Mouse (Mus musculus) embryonic fibroblast, embryonic 13.5 days (primary cell): ENCODE results near the gene Fuz. TPM values are rescaled to one million over a fixed set of nuclear protein-coding genes. Genes with fewer than 3 reads are reported as not detected.

Experiments used
- H3K27ac ChIP-seq: 2 replicates; pipeline ENCODE4 v1.5.1; 2012; ENCODE audit warnings: low read length, control low read depth, inconsistent platforms; ENCODE audit not compliant: insufficient read depth
- H3K4me1 ChIP-seq: 2 replicates; pipeline ENCODE4 v1.6.1; 2011; ENCODE audit warnings: low read length; ENCODE audit not compliant: control insufficient read depth, insufficient read depth
- H3K4me3 ChIP-seq: 2 replicates; pipeline ENCODE4 v1.5.1; 2011; ENCODE audit warnings: mild to moderate bottlenecking, control low read depth, low read length; ENCODE audit not compliant: insufficient read depth
- CTCF ChIP-seq: IDR thresholded peaks from 2 replicates; pipeline ENCODE4 v1.5.1; 2011; ENCODE audit warnings: mild to moderate bottlenecking, control low read depth, low read length, moderate library complexity, borderline replicate concordance; ENCODE audit not compliant: insufficient read depth
- POLR2A ChIP-seq: IDR thresholded peaks from 2 replicates; pipeline ENCODE4 v1.6.1; 2011; ENCODE audit warnings: low read depth, mild to moderate bottlenecking, control low read depth, low read length, moderate library complexity
- polyA plus RNA-seq: library from polyadenylated mRNA; stranded (reverse); fragments of >200 nt; gene quantifications from 2 replicates; pipeline ENCODE4 v1.2.4, GENCODE M21; 2011; ENCODE audit warnings: low read depth; ENCODE audit not compliant: missing spikeins, insufficient read length

Fuz gene
- polyA plus RNA-seq, 1 experiment: 11.1 TPM

GRCm38 (mm10) chr7:44922530-44922929 lies 26.7 kb downstream of the Fuz start:
- Histone ChIP-seq H3K4me3 (no peak overlapping the region), H3K4me1 (no peaks in the 10 kb centered on the region; the same call in 1 of the 2 replicates), H3K27ac (no peak overlapping the region)
- TF ChIP-seq CTCF: no peak
- no peak for TF ChIP-seq POLR2A

GRCm38 (mm10) chr7:44925468-44925867 lies 29.6 kb downstream of the Fuz start:
- H3K27ac ChIP-seq: no peak overlapping the region
- no peak overlapping the region for H3K4me3 ChIP-seq
- TF ChIP-seq POLR2A: no peak
- peak; percentile 42; the same call in 1 of the 2 replicates for TF ChIP-seq CTCF
- H3K4me1 ChIP-seq: 0 out of 2 replicates have a peak, but pooled peaks cover 3% of the 10 kb centered on the region

GRCm38 (mm10) chr7:44928570-44928969 lies 32.7 kb downstream of the Fuz start:
- H3K27ac ChIP-seq: no peak overlapping the region
- peak overlapping the region; percentile 79 for H3K4me3 ChIP-seq
- 0 out of 2 replicates have a peak, but pooled peaks cover 5% of the 10 kb centered on the region for H3K4me1 ChIP-seq
- TF ChIP-seq CTCF (no peak), POLR2A (no peak)

- H3K4me1 ChIP-seq: 0 out of 2 replicates have a peak, but pooled peaks cover 5% of the 10 kb centered on the region
- peak within 1 kb of the TSS; percentile 79 for H3K4me3 ChIP-seq
- TF ChIP-seq POLR2A: peak; percentile 85
- TF ChIP-seq CTCF: no peak
- peak within 1 kb of the TSS; percentile 83 for H3K27ac ChIP-seq
Observed at GRCm38 (mm10) chr7:44929204-44930151, 33.6 kb downstream of the Fuz start, which contains the start of gene Ap2a1. Gene Ap2a1, minus strand, starts transcription at chr7:44929496.

GRCm38 (mm10) chr7:44938680-44939079 lies 42.8 kb downstream of the Fuz start:
- Histone ChIP-seq H3K4me1 (no peaks in the 10 kb centered on the region), H3K27ac (no peak overlapping the region), H3K4me3 (no peak overlapping the region)
- no peak for TF ChIP-seq POLR2A
- TF ChIP-seq CTCF: no peak

GRCm38 (mm10) chr7:44942904-44943303 lies 47.0 kb downstream of the Fuz start, which contains the start of gene Tsks:
Gene Tsks, plus strand, starts transcription at chr7:44943204.
- TF ChIP-seq POLR2A: no peak
- no peak for TF ChIP-seq CTCF
- Histone ChIP-seq H3K27ac (no peak within 1 kb of the TSS), H3K4me3 (no peak within 1 kb of the TSS), H3K4me1 (no peaks in the 10 kb centered on the region)

- Histone ChIP-seq H3K4me1 (no peaks in the 10 kb centered on the region), H3K27ac (no peak overlapping the region), H3K4me3 (no peak overlapping the region)
- TF ChIP-seq POLR2A: no peak
- TF ChIP-seq CTCF: no peak
Observed at GRCm38 (mm10) chr7:44949922-44950321, 54.0 kb downstream of the Fuz start.

GRCm38 (mm10) chr7:44951960-44952359 lies 56.1 kb downstream of the Fuz start:
- Histone ChIP-seq H3K4me1 (no peaks in the 10 kb centered on the region), H3K27ac (peak overlapping the region; percentile 2; the same call in 1 of the 2 replicates), H3K4me3 (peak overlapping the region; percentile 42)
- TF ChIP-seq POLR2A (peak; percentile 83), CTCF (no peak)

Other genes starting within 250 kb of the Fuz start
- not detected in 2 replicates for gene Myh14, start 225.2 kb upstream of the Fuz start, polyA plus RNA-seq
- gene Izumo2, start 187.3 kb upstream of the Fuz start, polyA plus RNA-seq: not detected in 2 replicates
- gene Vrk3, start 147.7 kb upstream of the Fuz start, polyA plus RNA-seq: 26.3 and 27.4 TPM in 2 replicates
- gene Zfp473, start 145.0 kb upstream of the Fuz start, polyA plus RNA-seq: 0.12 and 0.53 TPM in 2 replicates
- 41.1 and 41.2 TPM in 2 replicates for gene Nup62, start 80.0 kb upstream of the Fuz start, polyA plus RNA-seq
- gene Il4i1, start 79.7 kb upstream of the Fuz start, polyA plus RNA-seq: 2.1 and 2.3 TPM in 2 replicates
- gene Atf5, start 79.4 kb upstream of the Fuz start, polyA plus RNA-seq: 342 and 471 TPM in 2 replicates
- 80.0 and 84.2 TPM in 2 replicates for gene Akt1s1, start 47.1 kb upstream of the Fuz start, polyA plus RNA-seq
- 26.9 and 33.8 TPM in 2 replicates for gene Tbc1d17, start 47.0 kb upstream of the Fuz start, polyA plus RNA-seq
- gene Pnkp, start 38.9 kb upstream of the Fuz start, polyA plus RNA-seq: 24.7 and 30.6 TPM in 2 replicates
- 144 and 160 TPM in 2 replicates for gene Ptov1, start 26.3 kb upstream of the Fuz start, polyA plus RNA-seq
- 33.4 and 42.8 TPM in 2 replicates for gene Med25, start 3.4 kb upstream of the Fuz start, polyA plus RNA-seq
- gene Ap2a1, start 33.4 kb downstream of the Fuz start, polyA plus RNA-seq: 129 and 132 TPM in 2 replicates
- not detected in 2 replicates for gene Tsks, start 47.1 kb downstream of the Fuz start, polyA plus RNA-seq
- 68.9 and 82.5 TPM in 2 replicates for gene Cpt1c, start 78.8 kb downstream of the Fuz start, polyA plus RNA-seq
- 403 and 439 TPM in 2 replicates for gene Prmt1, start 90.5 kb downstream of the Fuz start, polyA plus RNA-seq
- 62.2 and 75.1 TPM in 2 replicates for gene Irf3, start 101.6 kb downstream of the Fuz start, polyA plus RNA-seq
- 31.8 and 37.1 TPM in 2 replicates for gene Bcl2l12, start 102.6 kb downstream of the Fuz start, polyA plus RNA-seq
- gene Scaf1, start 120.3 kb downstream of the Fuz start, polyA plus RNA-seq: 75.4 and 79.8 TPM in 2 replicates
- 83.0 and 116 TPM in 2 replicates for gene Rras, start 121.9 kb downstream of the Fuz start, polyA plus RNA-seq
- gene Prr12, start 156.8 kb downstream of the Fuz start, polyA plus RNA-seq: 15.4 and 16.9 TPM in 2 replicates
- 33.0 and 38.0 TPM in 2 replicates for gene Nosip, start 166.3 kb downstream of the Fuz start, polyA plus RNA-seq
- gene Prrg2, start 166.6 kb downstream of the Fuz start, polyA plus RNA-seq: 15.1 and 17.5 TPM in 2 replicates
- 439 and 601 TPM in 2 replicates for gene Rcn3, start 196.1 kb downstream of the Fuz start, polyA plus RNA-seq
- gene Fcgrt, start 207.8 kb downstream of the Fuz start, polyA plus RNA-seq: 41.5 and 64.3 TPM in 2 replicates
- gene Rps11, start 228.4 kb downstream of the Fuz start, polyA plus RNA-seq: 1,929 and 1,977 TPM in 2 replicates
- 3,288 and 3,370 TPM in 2 replicates for gene Rpl13a, start 232.7 kb downstream of the Fuz start, polyA plus RNA-seq
- gene Gm45713, start 240.2 kb downstream of the Fuz start, polyA plus RNA-seq: 1.8 TPM in 2 replicates
- 9.4 and 17.1 TPM in 2 replicates for gene Flt3l, start 240.4 kb downstream of the Fuz start, polyA plus RNA-seq